Mouse (Mus musculus) heart, embryonic 10.5 days (tissue): ENCODE measurements at regions not wholly inside any gene's neighbourhood (a gene's known extent, or its start where the extent isn't known, plus 50 kb on each side); places are given as distances from the start of the nearest gene placed in this dataset.
A peak's percentile ranks its signal among the peaks of the same experiment; 100 is the strongest.

ENCODE experiments used
- DNase-seq: peaks from one replicate; pipeline ENCODE4 v3.0.0-alpha.2; 2017; ENCODE audit warnings: low spot score
- H3K27ac ChIP-seq: fragments of 300-500 bp; sonication (generic); 2 replicates; pipeline ENCODE4 v1.5.1; 2016; ENCODE audit warnings: mild to moderate bottlenecking
- H3K27me3 ChIP-seq: fragments of 300-500 bp; sonication (generic); 2 replicates; pipeline ENCODE4 v1.6.1; 2016; ENCODE audit warnings: mild to moderate bottlenecking; ENCODE audit not compliant: poor library complexity, insufficient read depth, severe bottlenecking
- H3K36me3 ChIP-seq: fragments of 300-500 bp; sonication (generic); 2 replicates; pipeline ENCODE4 v1.6.1; 2016; ENCODE audit warnings: mild to moderate bottlenecking, moderate library complexity
- H3K4me1 ChIP-seq: fragments of 300-500 bp; sonication (generic); 2 replicates; pipeline ENCODE4 v1.6.1; 2016; ENCODE audit warnings: mild to moderate bottlenecking
- H3K4me3 ChIP-seq: fragments of 300-500 bp; sonication (generic); 2 replicates; pipeline ENCODE4 v1.5.1; 2016; ENCODE audit warnings: mild to moderate bottlenecking, moderate library complexity
- H3K9me3 ChIP-seq: fragments of 300-500 bp; sonication (generic); 2 replicates; pipeline ENCODE4 v1.6.1; 2016; ENCODE audit warnings: mild to moderate bottlenecking, moderate library complexity
- WGBS: fragments of 180-500 bp; shearing (Covaris S2); methylation state at CpG from one replicate; pipeline ENCODE4 v1.1.7; 2016; 5-methylcytosine and 5-hydroxymethylcytosine counted together

DNA sequence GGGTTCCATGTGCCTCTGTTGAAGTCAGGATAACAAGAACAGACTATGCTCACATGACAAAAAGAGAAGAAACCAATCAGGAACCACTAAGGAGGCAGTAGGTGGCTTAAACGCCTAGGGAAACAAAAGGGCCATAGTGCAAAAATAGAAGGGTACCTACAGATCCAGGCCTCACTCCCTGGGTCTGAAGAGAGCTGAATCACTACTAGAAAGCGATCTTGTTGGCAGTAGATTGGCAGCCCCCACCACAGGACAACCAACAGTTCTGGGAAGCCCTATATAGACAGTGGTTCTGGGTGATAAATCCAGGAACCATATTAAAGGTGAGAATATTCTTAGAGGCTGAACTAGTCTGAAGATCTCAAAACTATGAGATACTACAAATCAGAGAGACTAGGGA, 498.7 kb downstream of the Fam19a5 start:
- DNase-seq: peak; percentile 53
- Histone ChIP-seq H3K27me3 (peaks cover 20% of the 10 kb centered on the region), H3K4me1 (no peaks in the 10 kb centered on the region), H3K36me3 (no peaks in the 10 kb centered on the region), H3K27ac (no peak overlapping the region), H3K9me3 (no peaks in the 10 kb centered on the region), H3K4me3 (no peak overlapping the region)
- 86% methylated on average over 2 of the region's 2 CpGs for WGBS

DNA sequence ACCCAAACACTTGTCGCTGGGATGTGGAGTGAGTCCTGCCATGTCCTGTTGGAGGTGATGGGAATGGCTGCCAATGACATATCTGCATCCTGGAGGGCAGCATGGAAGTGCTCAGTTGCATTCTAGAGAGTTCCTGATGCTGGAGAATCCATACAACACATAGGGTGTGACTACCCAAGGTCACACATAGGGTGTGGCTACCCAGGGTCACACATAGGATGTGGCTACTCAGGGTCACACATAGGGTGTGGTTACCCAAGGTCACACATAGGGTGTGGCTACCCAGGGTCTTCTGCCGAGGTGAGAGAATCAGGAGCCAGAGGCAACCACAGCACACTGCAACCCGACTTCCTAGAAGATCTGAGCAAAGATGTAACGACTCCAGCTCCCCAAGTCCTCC, 514.0 kb downstream of the Fam19a5 start:
- DNase-seq: no peak
- H3K27me3 ChIP-seq: peaks cover 5% of the 10 kb centered on the region
- no peaks in the 10 kb centered on the region for H3K36me3 ChIP-seq
- 53% methylated on average over 4 of the region's 4 CpGs for WGBS
- H3K4me3 ChIP-seq: no peak overlapping the region
- no peaks in the 10 kb centered on the region for H3K4me1 ChIP-seq
- H3K27ac ChIP-seq: no peak overlapping the region
- H3K9me3 ChIP-seq: no peaks in the 10 kb centered on the region

DNA sequence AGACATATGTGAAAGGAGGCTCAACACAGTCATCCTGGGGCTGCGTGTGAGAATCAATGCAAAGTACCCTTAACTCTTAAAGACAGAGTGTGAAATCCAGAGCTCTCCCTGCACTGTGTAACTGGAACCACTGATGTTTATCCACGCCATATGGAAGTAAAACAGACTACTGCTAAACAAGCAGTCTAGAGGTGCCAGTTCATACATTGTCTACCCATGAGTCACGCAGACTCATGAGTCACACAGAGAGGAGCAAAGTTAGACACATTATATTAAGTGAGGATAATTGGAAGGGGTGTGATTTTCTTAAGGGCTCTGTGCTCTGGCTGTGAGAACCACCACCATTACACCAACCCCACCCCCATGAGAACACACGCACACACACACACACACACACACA, 516.8 kb downstream of the Fam19a5 start:
- no peaks in the 10 kb centered on the region for H3K4me1 ChIP-seq
- no peaks in the 10 kb centered on the region for H3K9me3 ChIP-seq
- H3K27ac ChIP-seq: no peak overlapping the region
- no peak for DNase-seq
- no peaks in the 10 kb centered on the region for H3K36me3 ChIP-seq
- H3K4me3 ChIP-seq: no peak overlapping the region
- peaks cover 5% of the 10 kb centered on the region; the same call in 1 of the 2 replicates for H3K27me3 ChIP-seq
- WGBS: 82% methylated on average over 4 of the region's 4 CpGs

DNA sequence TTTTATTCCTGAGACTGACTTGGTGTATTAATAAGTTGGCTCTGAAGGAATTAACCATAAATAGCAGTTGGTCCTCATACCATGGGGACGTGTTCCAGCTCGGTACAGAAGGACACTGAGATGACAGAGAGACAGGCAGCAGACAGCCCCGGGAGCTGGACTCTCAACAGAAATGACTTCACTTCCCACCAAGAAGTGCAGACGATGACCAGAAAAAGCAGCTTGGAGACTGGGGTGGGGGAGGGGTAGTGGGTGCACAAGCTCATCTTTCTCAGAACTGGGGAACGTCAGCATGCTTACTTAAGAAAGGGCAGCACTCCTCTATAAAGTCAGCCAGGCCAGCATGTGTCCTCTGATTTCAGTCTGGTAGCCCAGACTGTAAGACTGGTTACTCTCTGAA, 518.9 kb downstream of the Fam19a5 start:
- 39% methylated on average over 5 of the region's 5 CpGs for WGBS

DNA sequence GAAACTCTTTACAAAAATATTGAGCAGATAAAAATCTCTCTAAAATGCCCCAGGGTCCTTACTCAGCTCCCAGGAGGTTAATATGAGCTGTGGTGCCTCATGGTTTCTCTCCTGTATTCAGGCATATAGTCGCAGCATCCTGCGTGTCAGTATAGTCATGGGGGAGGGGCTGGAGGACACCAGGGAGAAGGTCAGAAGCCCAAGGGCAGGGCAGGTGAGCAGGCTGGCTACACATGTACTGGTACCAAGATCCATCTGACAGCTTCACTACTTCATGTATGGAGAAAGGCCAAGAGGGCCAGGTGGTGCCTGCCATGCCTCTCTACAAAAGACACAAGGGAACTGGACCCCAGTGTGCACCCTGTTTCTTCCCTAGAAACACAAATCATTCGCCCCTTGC, 524.4 kb downstream of the Fam19a5 start:
- H3K4me3 ChIP-seq: no peak overlapping the region
- no peaks in the 10 kb centered on the region for H3K9me3 ChIP-seq
- H3K4me1 ChIP-seq: no peaks in the 10 kb centered on the region
- WGBS: 74% methylated on average over 3 of the region's 3 CpGs
- H3K36me3 ChIP-seq: no peaks in the 10 kb centered on the region
- peaks cover 4% of the 10 kb centered on the region; the same call in 1 of the 2 replicates for H3K27me3 ChIP-seq
- peak; percentile 63 for DNase-seq
- H3K27ac ChIP-seq: no peak overlapping the region

More for the DNA sequence above, 518.9 kb downstream of the Fam19a5 start:
- Histone ChIP-seq H3K36me3 (no peaks in the 10 kb centered on the region), H3K27ac (no peak overlapping the region), H3K4me3 (no peak overlapping the region), H3K4me1 (no peaks in the 10 kb centered on the region), H3K9me3 (no peaks in the 10 kb centered on the region), H3K27me3 (0 out of 2 replicates have a peak, but pooled peaks cover 5% of the 10 kb centered on the region)
- no peak for DNase-seq

DNA sequence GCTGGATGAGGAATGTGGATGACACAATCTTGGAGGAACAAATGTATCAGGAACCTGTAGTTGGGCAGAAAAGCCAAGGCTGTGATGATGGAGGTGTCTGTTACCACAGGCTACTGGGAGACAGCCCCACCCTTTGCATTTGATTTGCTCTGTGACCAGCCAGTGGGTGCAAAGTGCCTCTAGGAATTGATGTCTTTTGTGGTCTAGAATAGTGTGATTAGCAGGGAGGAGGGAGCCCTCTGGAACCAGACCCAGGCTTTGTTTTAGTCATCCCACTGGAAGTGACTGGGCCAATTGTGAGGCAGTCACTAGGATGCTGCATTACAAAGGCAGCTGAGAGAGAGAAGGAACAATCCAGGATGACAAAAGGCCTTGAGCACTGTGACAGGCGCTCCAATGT, 527.4 kb upstream of the Zdhhc25 start:
- Histone ChIP-seq H3K27me3 (peaks cover 4% of the 10 kb centered on the region; the same call in 1 of the 2 replicates), H3K36me3 (no peaks in the 10 kb centered on the region), H3K9me3 (no peaks in the 10 kb centered on the region), H3K4me3 (no peak overlapping the region), H3K27ac (no peak overlapping the region), H3K4me1 (no peaks in the 10 kb centered on the region)
- no peak for DNase-seq
- 47% methylated on average over 1 of the region's 1 CpGs for WGBS

DNA sequence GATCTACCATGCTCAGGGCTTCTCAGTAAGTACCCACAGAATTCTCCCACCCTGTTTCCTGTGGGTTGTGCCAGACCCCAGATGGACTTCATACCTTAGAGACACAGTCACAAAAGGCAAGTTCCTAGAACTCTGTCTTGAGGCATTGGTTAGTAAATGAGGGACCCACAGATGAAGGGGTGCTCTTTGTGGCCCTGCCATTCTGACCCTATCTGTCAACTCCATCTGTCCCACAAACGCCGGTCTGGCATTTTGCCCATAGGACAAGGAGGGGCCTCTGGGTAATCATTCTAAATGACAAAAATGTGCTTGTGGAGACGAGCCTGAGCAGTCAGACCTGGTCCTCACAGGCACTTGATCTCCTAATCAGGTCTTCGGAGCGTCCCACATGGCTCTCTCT, 516.2 kb upstream of the Zdhhc25 start:
- Histone ChIP-seq H3K27me3 (peaks cover 10% of the 10 kb centered on the region; the same call in 1 of the 2 replicates), H3K9me3 (no peaks in the 10 kb centered on the region), H3K4me1 (0 out of 2 replicates have a peak, but pooled peaks cover 6% of the 10 kb centered on the region), H3K36me3 (no peaks in the 10 kb centered on the region), H3K4me3 (no peak overlapping the region), H3K27ac (no peak overlapping the region)
- 62% methylated on average over 5 of the region's 5 CpGs for WGBS
- no peak for DNase-seq

DNA sequence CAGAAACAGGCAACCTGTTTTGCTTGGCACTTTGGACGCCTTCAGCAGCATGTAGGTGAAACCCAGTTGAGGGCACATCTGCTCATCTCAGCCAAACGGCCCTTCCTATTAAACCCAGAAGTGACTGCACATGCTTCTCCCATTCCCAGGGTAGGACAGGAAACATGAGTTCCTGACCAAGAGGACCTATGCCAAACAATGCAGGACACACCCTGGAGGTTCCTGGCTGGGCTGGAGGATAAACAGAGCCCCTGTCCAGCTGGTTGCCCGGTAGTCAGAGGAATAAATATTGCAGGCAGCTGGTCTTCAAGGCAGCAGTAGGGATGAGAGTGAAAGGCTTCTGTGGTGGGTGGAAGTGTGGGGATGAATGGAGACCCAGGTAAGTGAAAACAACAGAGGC, 514.5 kb upstream of the Zdhhc25 start:
- no peak overlapping the region for H3K4me3 ChIP-seq
- 60% methylated on average over 3 of the region's 3 CpGs for WGBS
- no peaks in the 10 kb centered on the region for H3K36me3 ChIP-seq
- no peaks in the 10 kb centered on the region for H3K9me3 ChIP-seq
- H3K4me1 ChIP-seq: 0 out of 2 replicates have a peak, but pooled peaks cover 6% of the 10 kb centered on the region
- no peak for DNase-seq
- no peak overlapping the region for H3K27ac ChIP-seq
- H3K27me3 ChIP-seq: 0 out of 2 replicates have a peak, but pooled peaks cover 3% of the 10 kb centered on the region

DNA sequence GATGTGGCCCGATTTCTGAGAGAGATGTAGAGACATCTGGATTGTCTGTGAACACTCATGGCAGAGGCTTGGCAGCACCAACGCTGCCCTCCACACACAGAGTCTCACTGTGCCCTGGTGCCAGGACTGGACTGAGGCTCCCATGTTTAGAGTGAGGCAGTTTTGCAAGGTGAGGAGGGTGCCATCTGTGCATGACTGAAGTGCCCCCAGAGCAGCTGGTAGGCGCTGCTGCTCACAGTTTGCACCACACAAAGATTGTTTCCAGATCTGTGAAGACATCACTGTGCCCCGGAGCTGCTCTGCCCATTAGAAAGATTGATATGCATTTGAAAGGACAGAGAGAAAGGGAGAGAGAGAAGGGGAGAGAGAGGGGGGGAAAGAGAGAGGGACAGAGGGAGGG, 510.6 kb upstream of the Zdhhc25 start:
- 63% methylated on average over 4 of the region's 4 CpGs for WGBS
- peaks cover 10% of the 10 kb centered on the region for H3K9me3 ChIP-seq
- H3K27ac ChIP-seq: no peak overlapping the region
- H3K4me1 ChIP-seq: no peaks in the 10 kb centered on the region
- DNase-seq: no peak
- no peaks in the 10 kb centered on the region for H3K27me3 ChIP-seq
- no peaks in the 10 kb centered on the region for H3K36me3 ChIP-seq
- no peak overlapping the region for H3K4me3 ChIP-seq

DNA sequence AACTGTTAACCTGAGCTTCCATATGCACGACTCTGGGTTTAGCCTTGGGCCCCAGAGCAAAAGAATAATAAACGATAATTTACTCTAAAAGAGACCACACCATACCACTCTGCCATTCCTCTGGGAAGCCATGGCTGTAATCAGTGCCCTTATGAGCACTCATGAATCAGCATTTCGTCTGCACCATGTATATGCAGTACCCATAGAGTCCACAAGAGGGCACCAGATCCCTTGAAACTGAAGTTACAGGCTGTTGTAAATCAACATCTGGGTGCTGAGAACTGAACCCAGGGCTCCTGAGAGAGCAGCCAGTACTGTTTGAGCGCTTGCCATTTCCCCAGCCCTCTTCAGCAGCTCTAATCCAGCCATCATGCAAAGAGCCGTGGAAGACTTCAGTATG, 508.7 kb upstream of the Zdhhc25 start:
- no peak overlapping the region for H3K27ac ChIP-seq
- WGBS: 87% methylated on average over 5 of the region's 5 CpGs
- DNase-seq: no peak
- H3K9me3 ChIP-seq: peaks cover 10% of the 10 kb centered on the region
- H3K4me1 ChIP-seq: no peaks in the 10 kb centered on the region
- H3K36me3 ChIP-seq: no peaks in the 10 kb centered on the region
- no peaks in the 10 kb centered on the region for H3K27me3 ChIP-seq
- H3K4me3 ChIP-seq: no peak overlapping the region

DNA sequence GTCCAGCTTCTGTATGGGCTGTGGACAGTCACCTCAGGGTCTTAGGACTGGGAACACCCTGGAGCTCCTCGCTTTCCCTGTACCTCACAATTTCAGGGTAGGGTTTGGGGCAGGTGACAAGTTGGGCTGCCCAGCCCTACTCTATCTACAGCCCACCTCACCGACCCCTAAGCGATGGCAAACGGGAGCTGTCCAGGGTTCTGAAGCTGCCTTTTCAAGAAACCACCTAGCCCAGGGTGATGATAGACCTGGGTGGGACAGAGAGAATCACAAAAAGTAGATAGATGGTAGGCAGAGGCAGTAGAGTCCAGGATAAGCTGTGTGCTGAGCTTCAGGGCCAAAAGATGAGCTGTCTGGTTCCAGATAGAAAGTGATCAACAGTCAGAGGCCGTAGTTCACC, 479.7 kb upstream of the Zdhhc25 start:
- DNase-seq: no peak
- H3K9me3 ChIP-seq: no peaks in the 10 kb centered on the region
- WGBS: 41% methylated on average over 5 of the region's 5 CpGs

DNA sequence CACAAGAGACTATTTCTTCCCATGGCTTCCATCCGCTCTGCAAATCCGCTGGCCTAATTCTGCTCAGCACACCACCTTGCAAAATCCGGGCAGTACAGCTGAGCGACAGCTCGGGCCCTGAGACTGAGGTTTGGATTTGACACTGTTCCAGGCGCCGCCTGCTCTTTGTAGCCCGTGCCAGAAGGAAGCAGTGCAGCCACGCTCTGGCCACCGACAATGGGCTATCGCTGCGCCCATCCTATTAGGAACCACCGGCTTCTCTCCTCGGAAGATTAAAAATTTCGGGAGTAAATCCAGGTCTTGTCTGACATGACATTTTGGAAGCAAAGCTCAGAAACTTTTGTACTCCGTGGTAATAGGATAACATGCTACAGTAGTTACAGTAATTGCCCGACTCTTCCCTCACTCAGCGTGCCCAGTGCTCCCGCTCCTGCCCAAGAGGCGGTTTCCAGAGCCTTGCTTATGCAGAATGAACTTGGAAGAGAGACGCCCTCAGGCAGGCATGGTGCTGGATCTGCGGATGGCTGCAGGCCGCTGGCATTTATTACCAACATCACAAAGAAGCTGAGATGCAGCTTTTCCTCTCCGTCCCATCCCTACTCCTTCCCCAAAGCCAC, 476.1 kb upstream of the Zdhhc25 start:
- no peaks in the 10 kb centered on the region for H3K36me3 ChIP-seq
- DNase-seq: no peak
- no peak overlapping the region for H3K4me3 ChIP-seq
- WGBS: 82% methylated on average over 24 of the region's 24 CpGs
- no peaks in the 10 kb centered on the region for H3K9me3 ChIP-seq
- no peak overlapping the region for H3K27ac ChIP-seq
- H3K4me1 ChIP-seq: no peaks in the 10 kb centered on the region
- H3K27me3 ChIP-seq: no peaks in the 10 kb centered on the region

More for the DNA sequence above, 479.7 kb upstream of the Zdhhc25 start:
- Histone ChIP-seq H3K27me3 (no peaks in the 10 kb centered on the region), H3K4me1 (no peaks in the 10 kb centered on the region), H3K27ac (no peak overlapping the region), H3K4me3 (no peak overlapping the region), H3K36me3 (no peaks in the 10 kb centered on the region)

DNA sequence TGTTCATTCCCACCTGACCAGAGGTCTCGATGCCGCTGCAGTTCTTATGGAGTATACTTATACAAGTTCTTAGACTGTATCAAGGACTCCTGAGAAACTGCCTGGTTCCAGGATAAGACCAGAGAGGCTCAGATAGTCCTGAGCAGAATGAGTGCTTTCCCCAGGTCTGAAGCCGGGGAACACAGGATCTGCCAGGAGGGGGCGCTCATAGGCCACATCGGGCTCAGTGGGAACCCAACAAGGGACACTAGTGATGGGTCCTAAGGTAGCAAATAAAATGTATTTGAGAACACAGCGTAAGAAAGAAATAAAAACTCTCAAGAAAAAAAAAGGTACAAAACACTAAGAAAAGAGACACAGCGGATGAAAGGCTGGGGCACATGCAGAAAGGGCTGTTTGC, 454.0 kb upstream of the Zdhhc25 start:
- no peak overlapping the region for H3K4me3 ChIP-seq
- DNase-seq: no peak
- peaks cover 13% of the 10 kb centered on the region; the same call in 1 of the 2 replicates for H3K27me3 ChIP-seq
- H3K4me1 ChIP-seq: no peaks in the 10 kb centered on the region
- H3K36me3 ChIP-seq: no peaks in the 10 kb centered on the region
- no peak overlapping the region for H3K27ac ChIP-seq
- H3K9me3 ChIP-seq: no peaks in the 10 kb centered on the region
- WGBS: 46% methylated on average over 7 of the region's 7 CpGs

DNA sequence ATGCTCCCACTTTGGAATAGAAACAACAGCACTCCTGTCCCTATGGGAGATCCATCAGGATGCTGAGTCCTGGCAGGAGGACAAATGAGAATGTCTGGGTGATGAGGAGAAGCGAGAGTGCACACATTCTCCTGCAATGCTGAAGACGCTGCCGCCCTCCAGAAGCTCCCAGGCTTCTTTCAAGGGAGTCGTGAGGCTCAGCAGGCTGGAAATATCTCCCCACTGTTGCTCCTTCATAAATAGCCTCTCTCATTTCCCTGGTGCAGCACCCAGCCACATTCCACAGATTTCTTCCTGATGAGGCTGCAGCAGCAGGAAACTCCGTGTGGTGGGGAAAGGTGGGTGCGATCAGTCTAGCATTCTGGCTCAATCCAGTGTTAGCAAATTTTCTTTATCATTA, 448.9 kb upstream of the Zdhhc25 start:
- peaks cover 13% of the 10 kb centered on the region; the same call in 1 of the 2 replicates for H3K27me3 ChIP-seq
- 43% methylated on average over 6 of the region's 6 CpGs for WGBS
- no peak overlapping the region for H3K27ac ChIP-seq
- DNase-seq: no peak
- no peaks in the 10 kb centered on the region for H3K4me1 ChIP-seq
- H3K9me3 ChIP-seq: no peaks in the 10 kb centered on the region
- no peak overlapping the region for H3K4me3 ChIP-seq
- H3K36me3 ChIP-seq: no peaks in the 10 kb centered on the region
